Comparison of ENCODE assay signal across 27 mouse cellular contexts in genomic region chr10:121268771-121269170, GRCm38 (mm10).
A peak's percentile ranks its signal among the peaks of the same experiment; 100 is the strongest.
DNase-seq lines count a peak whose midpoint lies in the region; ATAC-seq and TF ChIP-seq lines count a peak whose summit lies in the region.
"Had no signal": no experiment of that assay in that cellular context is flagged by ENCODE, and none has a peak within 500 bp of the region (broad histone marks: within the 10 kb centered on the region; RNA-seq: fewer than 3 reads in every experiment).

No protein-coding gene starts in this region.

- no peak for TF ChIP-seq CTCF in lung, postnatal 0 days (IDR thresholded peaks at IDR 0.05)
- no peak for TF ChIP-seq CTCF in lung, adult 2 months (IDR thresholded peaks at IDR 0.05; ENCODE audit: insufficient read depth, low read length)

- 0 out of 2 replicates have a peak, but pooled peaks cover 8% of the 10 kb centered on the region for H3K36me3 ChIP-seq in lung, postnatal 0 days (ENCODE audit: insufficient read depth, low read length)
- H3K36me3 ChIP-seq in macrophage (ENCODE audit: inconsistent target): no peaks in the 10 kb centered on the region
- H3K36me3 ChIP-seq in hindbrain, embryonic 13.5 days: peaks cover 82% of the 10 kb centered on the region
- H3K36me3 ChIP-seq: embryonic facial prominence, embryonic 12.5 days; heart, embryonic 15.5 days; liver, embryonic 13.5 days; lung, embryonic 15.5 days had no signal

- no peak for TF ChIP-seq POLR2A in lung, adult 2 months (IDR thresholded peaks at IDR 0.05; ENCODE audit: borderline replicate concordance, extremely low read depth, low read depth, low read length)

- no peaks in the 10 kb centered on the region for H3K79me2 ChIP-seq in macrophage (ENCODE audit: inconsistent target)

- H3K9ac ChIP-seq in lung, postnatal 0 days (replicated peaks; ENCODE audit: low read depth): no peak overlapping the region
- H3K9ac ChIP-seq in hindbrain, embryonic 13.5 days: no peak overlapping the region
- H3K9ac ChIP-seq: embryonic facial prominence, embryonic 12.5 days; forebrain, embryonic 12.5 days; heart, embryonic 15.5 days; hindbrain, embryonic 15.5 days; liver, embryonic 13.5 days; lung, embryonic 15.5 days; midbrain, embryonic 13.5 days; neural tube, embryonic 12.5 days had no signal

- H3K9me3 ChIP-seq in lung, postnatal 0 days (ENCODE audit: low read length): no peaks in the 10 kb centered on the region
- H3K9me3 ChIP-seq in hindbrain, embryonic 13.5 days: no peaks in the 10 kb centered on the region
- H3K9me3 ChIP-seq: embryonic facial prominence, embryonic 12.5 days; forebrain, embryonic 12.5 days; heart, embryonic 15.5 days; hindbrain, embryonic 15.5 days; liver, embryonic 13.5 days; lung, embryonic 15.5 days; midbrain, embryonic 13.5 days; neural tube, embryonic 12.5 days had no signal

- TF ChIP-seq EP300 in lung, postnatal 0 days (IDR thresholded peaks at IDR 0.05): no peak

- no peaks in the 10 kb centered on the region for H3K4me1 ChIP-seq in lung, postnatal 0 days (ENCODE audit: insufficient read depth, low read depth, low read length)
- peaks cover 3% of the 10 kb centered on the region; the same call in 1 of the 2 replicates for H3K4me1 ChIP-seq in lung, adult 2 months (ENCODE audit: control insufficient read depth, insufficient read depth, low read length)
- no peaks in the 10 kb centered on the region for H3K4me1 ChIP-seq in hindbrain, embryonic 13.5 days (replicated peaks)
- H3K4me1 ChIP-seq: embryonic facial prominence, embryonic 12.5 days; forebrain, embryonic 12.5 days; heart, embryonic 15.5 days; hindbrain, embryonic 15.5 days; liver, embryonic 13.5 days; midbrain, embryonic 13.5 days; neural tube, embryonic 12.5 days had no signal

- H3K27me3 ChIP-seq in lung, postnatal 0 days (replicated peaks; ENCODE audit: insufficient read depth, low read length): no peaks in the 10 kb centered on the region
- H3K27me3 ChIP-seq in hindbrain, embryonic 13.5 days: no peaks in the 10 kb centered on the region
- H3K27me3 ChIP-seq: embryonic facial prominence, embryonic 12.5 days; forebrain, embryonic 12.5 days; hindbrain, embryonic 15.5 days; liver, embryonic 13.5 days; lung, embryonic 15.5 days; midbrain, embryonic 13.5 days; neural tube, embryonic 12.5 days had no signal

- no peak overlapping the region for H3K4me3 ChIP-seq in lung, postnatal 0 days (ENCODE audit: low read depth, low read length)
- no peak overlapping the region for H3K4me3 ChIP-seq in lung, adult 2 months (replicated peaks; ENCODE audit: extremely low read depth, low read depth, low read length)
- H3K4me3 ChIP-seq in macrophage (ENCODE audit: inconsistent target): no peak overlapping the region
- no peak overlapping the region for H3K4me3 ChIP-seq in hindbrain, embryonic 13.5 days
- H3K4me3 ChIP-seq: embryonic facial prominence, embryonic 12.5 days; forebrain, embryonic 12.5 days; gastrocnemius, adult 2 months; heart, embryonic 15.5 days; hindbrain, embryonic 15.5 days; liver, embryonic 13.5 days; lung, embryonic 15.5 days; midbrain, embryonic 13.5 days; neural tube, embryonic 12.5 days had no signal

- H3K27ac ChIP-seq in lung, postnatal 0 days (ENCODE audit: low read length): no peak overlapping the region
- H3K27ac ChIP-seq in macrophage: peak overlapping the region; percentile 73
- H3K27ac ChIP-seq in hindbrain, embryonic 13.5 days: no peak overlapping the region
- H3K27ac ChIP-seq: embryonic facial prominence, embryonic 12.5 days; forebrain, embryonic 12.5 days; gastrocnemius, adult 2 months; heart, embryonic 15.5 days; hindbrain, embryonic 15.5 days; liver, embryonic 13.5 days; lung, embryonic 15.5 days; midbrain, embryonic 13.5 days; neural tube, embryonic 12.5 days had no signal

- H3K4me2 ChIP-seq in lung, postnatal 0 days (replicated peaks; ENCODE audit: low read depth, low read length): no peak overlapping the region
- H3K4me2 ChIP-seq in hindbrain, embryonic 13.5 days: no peak overlapping the region
- H3K4me2 ChIP-seq: embryonic facial prominence, embryonic 12.5 days; forebrain, embryonic 12.5 days; heart, embryonic 15.5 days; hindbrain, embryonic 15.5 days; liver, embryonic 13.5 days; lung, embryonic 15.5 days; midbrain, embryonic 13.5 days; neural tube, embryonic 12.5 days had no signal

- 73% methylated on average over 8 of the region's 8 CpGs for WGBS in lung, postnatal 0 days
- 62% methylated on average over 8 of the region's 8 CpGs for WGBS in lung, adult 2 months
- 15% methylated on average over 8 of the region's 8 CpGs for WGBS in macrophage (ENCODE audit: missing documents)
- WGBS in hindbrain, embryonic 13.5 days: 90% methylated on average over 8 of the region's 8 CpGs

- no peak for DNase-seq in lung, postnatal 0 days (ENCODE audit: low spot score)
- DNase-seq in lung, adult 2 months: no peak
- peak; percentile 33 for DNase-seq in naive thymus-derived CD4-positive, alpha-beta T cell, adult 2 months (ENCODE audit: low read depth)
- no peak for DNase-seq in right cerebral cortex, postnatal 14 days
- DNase-seq in kidney, adult 11 months: no peak
- DNase-seq: adrenal gland, postnatal 25 days; B cell, adult 2 months; cerebellum, adult 11 months; cerebellum, adult 9-11 months; gastrocnemius, adult 2 months; heart, postnatal 36 days; kidney, postnatal 4 days; liver, embryonic 13.5 days; lung, postnatal 4 days; right cerebral cortex, postnatal 25 days; thymus, postnatal 4 days had no signal

- ATAC-seq in lung, postnatal 0 days: peak; percentile 37
- peak; percentile 40 for ATAC-seq in activated CD4-positive, CD25-positive, alpha-beta regulatory T cell, adult 4 months
- ATAC-seq in hindbrain, embryonic 13.5 days (ENCODE audit: low FRiP score): no peak
- ATAC-seq: intestine, postnatal 0 days; midbrain, embryonic 13.5 days had no signal
